Mouse (Mus musculus): ENCODE measurements at regions not wholly inside any gene's neighbourhood (a gene's known extent, or its start where the extent isn't known, plus 50 kb on each side); places are given as distances from the start of the nearest gene placed in this dataset.

- no peak for DNase-seq (ENCODE audit: low read depth)
Measured at GRCm38 (mm10) chr7:51722420-51722819, 100.6 kb downstream of the Slc17a6 start.

GRCm38 (mm10) chr7:51723955-51724354 is 102.1 kb downstream of the Slc17a6 start:
- peak; percentile 24 for DNase-seq (ENCODE audit: low read depth)

- no peak for DNase-seq (ENCODE audit: low read depth)
Measured at GRCm38 (mm10) chr7:51736285-51736684, 114.5 kb downstream of the Slc17a6 start.

- no peak for DNase-seq (ENCODE audit: low read depth)
Measured at GRCm38 (mm10) chr7:51739590-51739989, 117.8 kb downstream of the Slc17a6 start.

- no peak for DNase-seq (ENCODE audit: low read depth)
Measured at GRCm38 (mm10) chr7:51740928-51741327, 119.1 kb downstream of the Slc17a6 start.

- no peak for DNase-seq (ENCODE audit: low read depth)
Measured at GRCm38 (mm10) chr7:51742720-51743119, 119.1 kb upstream of the Gas2 start.

GRCm38 (mm10) chr7:51745598-51745997 is 116.2 kb upstream of the Gas2 start:
- DNase-seq (ENCODE audit: low read depth) = no peak

- no peak for DNase-seq (ENCODE audit: low read depth)
Measured at GRCm38 (mm10) chr7:51748633-51749303, 113.0 kb upstream of the Gas2 start.

- DNase-seq (ENCODE audit: low read depth) = no peak
Measured at GRCm38 (mm10) chr7:51749304-51750129, 112.3 kb upstream of the Gas2 start.

GRCm38 (mm10) chr7:51750271-51750670 is 111.5 kb upstream of the Gas2 start:
- no peak for DNase-seq (ENCODE audit: low read depth)

GRCm38 (mm10) chr7:51753062-51753461 is 108.8 kb upstream of the Gas2 start:
- DNase-seq (ENCODE audit: low read depth) = no peak

- DNase-seq (ENCODE audit: low read depth) = no peak
Measured at GRCm38 (mm10) chr7:51754208-51754888, 107.5 kb upstream of the Gas2 start.

GRCm38 (mm10) chr7:51756218-51756617 is 105.6 kb upstream of the Gas2 start:
- no peak for DNase-seq (ENCODE audit: low read depth)

- no peak for DNase-seq (ENCODE audit: low read depth)
Measured at GRCm38 (mm10) chr7:51759536-51760153, 102.2 kb upstream of the Gas2 start.

GRCm38 (mm10) chr7:51767066-51767465 is 94.7 kb upstream of the Gas2 start:
- no peak for DNase-seq (ENCODE audit: low read depth)

- no peak for DNase-seq (ENCODE audit: low read depth)
Measured at GRCm38 (mm10) chr7:51771895-51772871, 89.6 kb upstream of the Gas2 start.

- DNase-seq (ENCODE audit: low read depth) = no peak
Measured at GRCm38 (mm10) chr7:51775968-51776367, 85.8 kb upstream of the Gas2 start.

- DNase-seq (ENCODE audit: low read depth) = no peak
Measured at GRCm38 (mm10) chr7:51783070-51783776, 78.6 kb upstream of the Gas2 start.

GRCm38 (mm10) chr7:51783923-51784686 is 77.7 kb upstream of the Gas2 start:
- no peak for DNase-seq (ENCODE audit: low read depth)

Measured in c-Kit-positive CD71-negative TER-119-negative erythroid progenitor cells, embryonic 14.5 days (primary cell).